Mouse (Mus musculus) thymus, postnatal 14 days (tissue): ENCODE data around the gene Nln.

Experiments
- DNase-seq: peaks from one replicate; pipeline ENCODE4 v3.0.0; 2021

The Nln gene

GRCm38 (mm10) chr13:104094531-104095385 lies 14.7 kb downstream of the Nln start:
- no peak for DNase-seq

- no peak for DNase-seq
Measured at GRCm38 (mm10) chr13:104091734-104092133, 17.7 kb downstream of the Nln start.

- peak; percentile 65 for DNase-seq
Measured at GRCm38 (mm10) chr13:104089387-104089786, 20.0 kb downstream of the Nln start.

- DNase-seq: no peak
Measured at GRCm38 (mm10) chr13:104084600-104084999, 24.8 kb downstream of the Nln start.

- DNase-seq: no peak
Measured at GRCm38 (mm10) chr13:104082504-104082903, 26.9 kb downstream of the Nln start.

GRCm38 (mm10) chr13:104076993-104077392 lies 32.4 kb downstream of the Nln start:
- no peak for DNase-seq

GRCm38 (mm10) chr13:104074731-104075130 lies 34.7 kb downstream of the Nln start:
- DNase-seq: peak; percentile 22

- DNase-seq: no peak
Measured at GRCm38 (mm10) chr13:104074230-104074629, 35.2 kb downstream of the Nln start.

- no peak for DNase-seq
Measured at GRCm38 (mm10) chr13:104072351-104072750, 37.1 kb downstream of the Nln start.

- no peak for DNase-seq
Measured at GRCm38 (mm10) chr13:104070703-104071102, 38.7 kb downstream of the Nln start.

- no peak for DNase-seq
Measured at GRCm38 (mm10) chr13:104069216-104069615, 40.2 kb downstream of the Nln start.

GRCm38 (mm10) chr13:104065649-104066347 lies 43.6 kb downstream of the Nln start:
- DNase-seq: no peak

GRCm38 (mm10) chr13:104063061-104063460 lies 46.4 kb downstream of the Nln start:
- no peak for DNase-seq

- no peak for DNase-seq
Measured at GRCm38 (mm10) chr13:104061975-104062750, 47.3 kb downstream of the Nln start.

- no peak for DNase-seq
Measured at GRCm38 (mm10) chr13:104060231-104060630, 49.2 kb downstream of the Nln start.

- no peak for DNase-seq
Measured at GRCm38 (mm10) chr13:104059536-104059935, 49.9 kb downstream of the Nln start.

GRCm38 (mm10) chr13:104058761-104059160 lies 50.7 kb downstream of the Nln start:
- DNase-seq: peak; percentile 53

GRCm38 (mm10) chr13:104052271-104052753 lies 57.1 kb downstream of the Nln start:
- DNase-seq: no peak

GRCm38 (mm10) chr13:104048835-104049234 lies 60.6 kb downstream of the Nln start:
- DNase-seq: no peak

GRCm38 (mm10) chr13:104045108-104045507 lies 64.3 kb downstream of the Nln start:
- DNase-seq: no peak

- DNase-seq: no peak
Measured at GRCm38 (mm10) chr13:104044332-104044731, 65.1 kb downstream of the Nln start.

GRCm38 (mm10) chr13:104042738-104043137 lies 66.7 kb downstream of the Nln start:
- peak; percentile 60 for DNase-seq

- no peak for DNase-seq
Measured at GRCm38 (mm10) chr13:104041481-104041880, 67.9 kb downstream of the Nln start.
